Mouse (Mus musculus): ENCODE data around the gene Mogat2. TPM values are rescaled to one million over a fixed set of nuclear protein-coding genes. Genes with fewer than 3 reads are reported as not detected.
A peak's percentile ranks its signal among the peaks of the same experiment; 100 is the strongest.

Mogat2 gene
- polyA plus RNA-seq, 1 experiment from 2014 or later: 362 TPM

DNA sequence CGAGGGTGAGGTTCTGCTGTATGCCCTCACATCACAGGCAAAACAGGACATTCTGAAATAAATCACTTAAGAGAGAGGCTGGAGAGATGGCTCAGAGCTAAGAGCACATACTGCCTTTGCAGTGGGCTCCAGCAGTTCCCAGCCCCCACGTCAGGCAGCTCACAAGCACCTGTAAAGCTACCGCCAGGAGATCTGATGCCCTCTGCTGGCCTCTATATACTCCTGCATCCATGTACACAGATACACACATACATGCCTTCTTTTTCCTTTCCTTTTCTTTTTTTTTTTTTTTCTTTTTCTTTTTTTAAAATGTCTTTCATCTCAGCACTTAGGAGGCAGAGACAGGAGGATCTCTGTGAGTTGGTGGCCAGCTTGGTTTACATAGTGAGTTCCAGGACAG is 23.5 kb upstream of the Mogat2 start:
- 54% methylated on average over 3 of the region's 3 CpGs for WGBS

DNA sequence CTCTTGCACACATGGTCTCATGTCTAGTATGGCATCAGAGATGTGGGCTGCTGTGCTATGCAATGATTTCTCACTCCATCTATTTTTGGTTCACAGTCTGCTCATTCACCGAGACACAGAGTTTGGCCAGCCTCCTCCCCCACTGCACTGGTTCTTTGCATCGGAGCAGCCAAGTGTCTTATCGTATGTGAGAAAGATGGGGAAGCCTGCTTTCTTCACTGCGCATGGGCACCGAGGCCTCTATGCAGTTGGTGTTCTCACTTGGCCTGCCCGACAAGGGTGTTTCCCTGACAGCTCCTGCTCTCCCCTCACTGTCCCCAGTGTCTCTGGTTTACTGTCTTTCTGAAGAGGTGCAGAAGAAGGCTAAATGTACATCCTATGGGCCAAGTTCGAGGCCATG is 16.6 kb upstream of the Mogat2 start:
- WGBS: 84% methylated on average over 7 of the region's 7 CpGs
- Histone ChIP-seq H3K27ac (ENCODE audit: low read depth, low read length) (no peak overlapping the region), H3K4me1 (replicated peaks; ENCODE audit: control insufficient read depth, insufficient read depth, low read length) (no peaks in the 10 kb centered on the region), H3K4me2 (replicated peaks; ENCODE audit: low read depth) (no peak overlapping the region), H3K27me3 (replicated peaks; ENCODE audit: control insufficient read depth, insufficient read depth, low read length) (no peaks in the 10 kb centered on the region), H3K4me3 (ENCODE audit: low read depth, low read length) (no peak overlapping the region), H3K36me3 (ENCODE audit: control insufficient read depth, insufficient read depth) (no peaks in the 10 kb centered on the region), H3K9ac (ENCODE audit: low read depth, low read length) (no peak overlapping the region), H3K9me3 (ENCODE audit: control insufficient read depth) (no peaks in the 10 kb centered on the region)
- ATAC-seq: no peak
- TF ChIP-seq CTCF (IDR thresholded peaks at IDR 0.05; ENCODE audit: low read depth): no peak

More for the DNA sequence above, 23.5 kb upstream of the Mogat2 start:
- no peak overlapping the region for H3K4me3 ChIP-seq (ENCODE audit: low read depth, low read length)
- H3K4me2 ChIP-seq (replicated peaks; ENCODE audit: low read depth): no peak overlapping the region
- peaks cover 7% of the 10 kb centered on the region; the same call in 1 of the 2 replicates for H3K27me3 ChIP-seq (replicated peaks; ENCODE audit: control insufficient read depth, insufficient read depth, low read length)
- TF ChIP-seq CTCF (IDR thresholded peaks at IDR 0.05; ENCODE audit: low read depth): peak; percentile 50
- no peaks in the 10 kb centered on the region for H3K4me1 ChIP-seq (replicated peaks; ENCODE audit: control insufficient read depth, insufficient read depth, low read length)
- no peak overlapping the region for H3K9ac ChIP-seq (ENCODE audit: low read depth, low read length)
- no peak overlapping the region for H3K27ac ChIP-seq (ENCODE audit: low read depth, low read length)
- H3K36me3 ChIP-seq (ENCODE audit: control insufficient read depth, insufficient read depth): no peaks in the 10 kb centered on the region
- H3K9me3 ChIP-seq (ENCODE audit: control insufficient read depth): no peaks in the 10 kb centered on the region
- no peak for ATAC-seq

- 39% methylated on average over 9 of the region's 9 CpGs for WGBS
- Histone ChIP-seq H3K27me3 (replicated peaks; ENCODE audit: control insufficient read depth, insufficient read depth, low read length) (0 out of 2 replicates have a peak, but pooled peaks cover 3% of the 10 kb centered on the region), H3K4me3 (ENCODE audit: low read depth, low read length) (no peak overlapping the region), H3K4me2 (replicated peaks; ENCODE audit: low read depth) (no peak overlapping the region), H3K9me3 (ENCODE audit: control insufficient read depth) (no peaks in the 10 kb centered on the region), H3K27ac (ENCODE audit: low read depth, low read length) (no peak overlapping the region), H3K36me3 (ENCODE audit: control insufficient read depth, insufficient read depth) (no peaks in the 10 kb centered on the region), H3K9ac (ENCODE audit: low read depth, low read length) (no peak overlapping the region), H3K4me1 (replicated peaks; ENCODE audit: control insufficient read depth, insufficient read depth, low read length) (0 out of 2 replicates have a peak, but pooled peaks cover 2% of the 10 kb centered on the region)
- TF ChIP-seq CTCF (IDR thresholded peaks at IDR 0.05; ENCODE audit: low read depth): no peak
- no peak for ATAC-seq
These were observed 12.0 kb upstream of the Mogat2 start for GRCm38 (mm10) chr7:99250386-99250785.

DNA sequence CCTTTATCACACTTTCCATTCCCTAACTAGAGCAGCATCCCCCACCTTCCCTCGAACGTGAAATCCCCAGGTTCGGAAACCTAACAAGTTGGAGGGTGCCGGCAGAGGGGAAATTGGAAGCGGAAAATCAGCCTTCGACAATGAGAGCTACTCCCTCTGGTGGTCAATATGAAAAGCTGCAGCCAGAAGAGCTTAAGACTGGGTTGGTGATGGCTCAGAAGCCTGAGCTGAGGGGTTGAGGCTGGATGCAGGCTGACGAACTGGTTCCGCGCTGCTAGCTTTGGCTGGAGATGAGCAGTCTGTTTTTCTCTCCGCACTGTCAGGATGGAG is 11.1 kb upstream of the Mogat2 start:
- Histone ChIP-seq H3K27ac (ENCODE audit: low read depth, low read length) (no peak overlapping the region), H3K9ac (ENCODE audit: low read depth, low read length) (no peak overlapping the region), H3K9me3 (ENCODE audit: control insufficient read depth) (no peaks in the 10 kb centered on the region), H3K36me3 (ENCODE audit: control insufficient read depth, insufficient read depth) (no peaks in the 10 kb centered on the region), H3K27me3 (replicated peaks; ENCODE audit: control insufficient read depth, insufficient read depth, low read length) (0 out of 2 replicates have a peak, but pooled peaks cover 3% of the 10 kb centered on the region), H3K4me1 (replicated peaks; ENCODE audit: control insufficient read depth, insufficient read depth, low read length) (0 out of 2 replicates have a peak, but pooled peaks cover 2% of the 10 kb centered on the region), H3K4me3 (ENCODE audit: low read depth, low read length) (peak overlapping the region; percentile 37), H3K4me2 (replicated peaks; ENCODE audit: low read depth) (peak overlapping the region; percentile 70)
- peak; percentile 94 for TF ChIP-seq CTCF (IDR thresholded peaks at IDR 0.05; ENCODE audit: low read depth)
- peak; percentile 47 for ATAC-seq
- 2% methylated on average over 10 of the region's 10 CpGs for WGBS

GRCm38 (mm10) chr7:99248906-99249581 is 10.6 kb upstream of the Mogat2 start:
- 0 out of 2 replicates have a peak overlapping the region, but pooled peaks have one; percentile 22 for H3K9ac ChIP-seq (ENCODE audit: low read depth, low read length)

DNA sequence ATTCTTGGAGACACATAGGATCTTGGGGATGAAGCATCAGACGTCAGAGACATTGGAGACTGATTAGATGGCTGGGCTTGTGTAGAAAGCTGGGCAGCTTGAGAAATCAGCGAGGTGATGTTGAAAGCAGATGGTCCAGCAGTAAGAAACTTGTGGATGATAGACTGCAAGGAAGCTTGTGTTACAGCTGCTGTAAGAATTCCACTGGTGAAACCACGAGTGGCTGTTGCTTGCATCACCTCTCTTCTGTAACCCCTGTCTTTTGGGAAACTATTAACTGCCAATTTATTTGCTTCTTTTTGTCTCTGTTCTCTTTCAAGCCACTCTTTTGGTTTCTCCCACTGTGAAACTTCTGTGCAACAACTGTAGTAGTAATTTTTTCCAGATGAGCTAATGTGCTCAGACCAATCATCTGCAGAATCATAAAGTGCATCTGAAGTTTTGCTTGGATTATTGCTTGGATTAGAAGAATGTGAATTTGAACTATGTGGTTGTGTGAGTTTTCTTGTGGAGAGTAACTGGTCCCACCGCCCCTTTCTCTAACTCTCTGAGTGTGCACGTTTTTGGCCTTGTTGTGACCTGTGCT is 9.8 kb upstream of the Mogat2 start:
- no peak for TF ChIP-seq CTCF (IDR thresholded peaks at IDR 0.05; ENCODE audit: low read depth)
- Histone ChIP-seq H3K9ac (ENCODE audit: low read depth, low read length) (no peak overlapping the region), H3K27me3 (replicated peaks; ENCODE audit: control insufficient read depth, insufficient read depth, low read length) (0 out of 2 replicates have a peak, but pooled peaks cover 3% of the 10 kb centered on the region), H3K9me3 (ENCODE audit: control insufficient read depth) (no peaks in the 10 kb centered on the region), H3K4me3 (ENCODE audit: low read depth, low read length) (no peak overlapping the region), H3K4me2 (replicated peaks; ENCODE audit: low read depth) (no peak overlapping the region), H3K36me3 (ENCODE audit: control insufficient read depth, insufficient read depth) (no peaks in the 10 kb centered on the region), H3K4me1 (replicated peaks; ENCODE audit: control insufficient read depth, insufficient read depth, low read length) (0 out of 2 replicates have a peak, but pooled peaks cover 2% of the 10 kb centered on the region), H3K27ac (ENCODE audit: low read depth, low read length) (no peak overlapping the region)
- no peak for ATAC-seq
- 57% methylated on average over 5 of the region's 5 CpGs for WGBS

More at GRCm38 (mm10) chr7:99248906-99249581, 10.6 kb upstream of the Mogat2 start:
- 3% methylated on average over 34 of the region's 44 CpGs for WGBS
- no peak; the same call in 1 of the 2 replicates for ATAC-seq
- TF ChIP-seq CTCF (IDR thresholded peaks at IDR 0.05; ENCODE audit: low read depth): no peak
- Histone ChIP-seq H3K36me3 (ENCODE audit: control insufficient read depth, insufficient read depth) (no peaks in the 10 kb centered on the region), H3K4me2 (replicated peaks; ENCODE audit: low read depth) (peak overlapping the region; percentile 70), H3K27ac (ENCODE audit: low read depth, low read length) (no peak overlapping the region), H3K4me1 (replicated peaks; ENCODE audit: control insufficient read depth, insufficient read depth, low read length) (0 out of 2 replicates have a peak, but pooled peaks cover 2% of the 10 kb centered on the region), H3K27me3 (replicated peaks; ENCODE audit: control insufficient read depth, insufficient read depth, low read length) (0 out of 2 replicates have a peak, but pooled peaks cover 3% of the 10 kb centered on the region), H3K9me3 (ENCODE audit: control insufficient read depth) (no peaks in the 10 kb centered on the region), H3K4me3 (ENCODE audit: low read depth, low read length) (peak overlapping the region; percentile 37)
